Mouse (Mus musculus): ENCODE results near the gene Slc39a10.

DNA sequence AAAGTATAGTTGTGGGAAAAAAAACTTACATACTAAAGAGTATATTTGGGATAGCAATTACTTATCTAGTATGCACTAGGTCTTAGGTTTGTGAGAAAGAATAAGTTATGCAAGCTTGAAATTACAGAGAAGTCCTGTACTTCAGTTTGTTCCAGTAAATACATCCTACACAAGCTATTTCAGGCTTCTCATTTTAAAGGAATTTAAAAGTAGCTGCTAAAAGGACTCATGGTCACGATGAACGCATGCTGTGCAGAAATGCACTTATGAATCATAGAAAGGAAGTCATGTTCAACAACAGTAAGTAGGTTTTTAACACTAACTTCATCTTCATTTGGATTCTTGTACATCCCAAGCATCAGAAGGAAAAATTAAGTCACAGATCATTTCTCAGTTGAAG, 45.0 kb upstream of the Slc39a10 start:
- TF ChIP-seq ZNF384 (IDR thresholded peaks at IDR 0.05; ENCODE audit: low read depth, low read length), result no peak
- no peak for TF ChIP-seq HCFC1 (IDR thresholded peaks at IDR 0.05; ENCODE audit: borderline replicate concordance, insufficient read depth, low read length)
- TF ChIP-seq CHD2 (IDR thresholded peaks at IDR 0.05; ENCODE audit: low read depth, low read length), result no peak
